Mouse (Mus musculus): ENCODE data around the gene Prkg1. TPM values are rescaled to one million over a fixed set of nuclear protein-coding genes. Genes with fewer than 3 reads are reported as not detected.

Gene Prkg1
- polyA plus RNA-seq, 1 experiment from 2014 or later, result 21.1 TPM

DNA sequence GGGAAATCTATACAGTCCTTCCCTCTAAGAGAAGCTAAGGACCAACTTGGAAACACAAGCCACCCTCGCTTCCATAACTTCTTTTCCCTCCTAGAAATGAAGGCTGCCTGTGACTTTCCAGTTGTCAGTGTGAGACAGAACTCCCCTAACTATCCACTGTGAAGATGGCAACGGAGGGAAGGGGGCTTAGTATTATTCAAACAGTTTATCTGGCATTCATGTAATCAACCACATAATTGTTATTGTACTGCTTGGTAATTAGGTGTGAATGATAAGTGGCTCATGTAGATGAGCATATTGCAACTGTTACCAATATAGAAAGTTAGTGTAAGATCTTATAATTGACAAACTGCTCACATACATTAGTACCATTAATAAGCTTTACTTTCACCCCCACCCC is 333.4 kb downstream of the Prkg1 start:
- no peaks in the 10 kb centered on the region for H3K4me1 ChIP-seq (ENCODE audit: control insufficient read depth, insufficient read depth, low read length)
- no peak overlapping the region for H3K4me3 ChIP-seq (ENCODE audit: low read depth, low read length)
- H3K4me2 ChIP-seq (replicated peaks; ENCODE audit: low read depth, low read length), result no peak overlapping the region
- H3K27ac ChIP-seq (ENCODE audit: low read length), result no peak overlapping the region
- H3K9ac ChIP-seq (replicated peaks; ENCODE audit: low read depth, low read length), result no peak overlapping the region
- no peak for ATAC-seq (ENCODE audit: insufficient number of reproducible peaks, insufficient read depth, low FRiP score, low read depth)
- no peaks in the 10 kb centered on the region for H3K9me3 ChIP-seq (ENCODE audit: control insufficient read depth, low read depth, low read length)
- H3K36me3 ChIP-seq (ENCODE audit: control insufficient read depth, insufficient read depth, low read length), result no peaks in the 10 kb centered on the region
- H3K27me3 ChIP-seq (ENCODE audit: control insufficient read depth, insufficient read depth, low read length), result no peaks in the 10 kb centered on the region
- WGBS, result 70% methylated on average over 2 of the region's 2 CpGs

DNA sequence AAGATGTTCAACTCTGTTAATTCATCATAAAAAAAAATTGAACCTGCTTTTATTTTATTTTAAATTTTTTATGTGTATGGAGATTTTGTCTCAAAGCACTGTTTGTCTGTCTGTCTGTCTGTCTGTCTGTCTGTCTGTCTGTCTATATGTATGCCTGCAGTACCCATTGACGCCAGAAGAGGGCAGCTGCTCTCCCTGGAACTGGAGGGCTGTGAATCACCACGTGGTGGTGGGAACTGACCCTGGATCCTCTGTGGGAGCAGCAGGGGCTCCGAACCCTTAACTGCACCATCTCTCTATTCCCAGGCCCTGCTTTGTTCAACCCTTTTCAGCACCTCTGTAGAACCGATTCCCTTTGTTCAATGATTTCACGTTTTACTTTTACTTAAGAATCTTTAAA is 338.7 kb downstream of the Prkg1 start:
- ATAC-seq (ENCODE audit: insufficient number of reproducible peaks, insufficient read depth, low FRiP score, low read depth), result no peak
- no peaks in the 10 kb centered on the region for H3K27me3 ChIP-seq (ENCODE audit: control insufficient read depth, insufficient read depth, low read length)
- no peak overlapping the region for H3K4me3 ChIP-seq (ENCODE audit: low read depth, low read length)
- no peaks in the 10 kb centered on the region for H3K4me1 ChIP-seq (ENCODE audit: control insufficient read depth, insufficient read depth, low read length)
- no peak overlapping the region for H3K27ac ChIP-seq (ENCODE audit: low read length)
- no peaks in the 10 kb centered on the region for H3K9me3 ChIP-seq (ENCODE audit: control insufficient read depth, low read depth, low read length)
- H3K4me2 ChIP-seq (replicated peaks; ENCODE audit: low read depth, low read length), result no peak overlapping the region
- WGBS, result 76% methylated on average over 5 of the region's 5 CpGs
- no peaks in the 10 kb centered on the region for H3K36me3 ChIP-seq (ENCODE audit: control insufficient read depth, insufficient read depth, low read length)
- H3K9ac ChIP-seq (replicated peaks; ENCODE audit: low read depth, low read length), result no peak overlapping the region

DNA sequence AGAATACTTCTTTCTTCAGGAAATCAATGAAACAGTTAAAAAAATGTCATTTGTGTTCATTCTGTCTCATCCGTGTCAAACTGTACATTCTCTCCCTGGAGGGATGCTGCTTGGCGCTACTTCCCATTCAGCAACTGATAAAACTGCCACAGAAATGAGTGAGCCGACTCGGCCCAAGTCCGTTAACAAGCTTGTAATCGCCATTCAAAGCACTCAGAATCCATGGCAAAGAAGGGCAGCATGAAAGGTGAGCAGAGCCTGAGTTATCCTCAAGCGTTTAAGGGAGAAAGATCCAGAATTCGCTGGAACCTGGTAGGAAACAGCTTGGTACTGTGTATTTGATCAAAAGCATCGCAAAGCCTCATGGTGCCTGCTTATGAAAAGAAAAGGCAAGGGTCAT is 339.6 kb downstream of the Prkg1 start:
- Histone ChIP-seq H3K27me3 (ENCODE audit: control insufficient read depth, insufficient read depth, low read length) (no peaks in the 10 kb centered on the region), H3K9ac (replicated peaks; ENCODE audit: low read depth, low read length) (no peak overlapping the region), H3K4me2 (replicated peaks; ENCODE audit: low read depth, low read length) (no peak overlapping the region), H3K27ac (ENCODE audit: low read length) (no peak overlapping the region), H3K4me1 (ENCODE audit: control insufficient read depth, insufficient read depth, low read length) (no peaks in the 10 kb centered on the region), H3K4me3 (ENCODE audit: low read depth, low read length) (no peak overlapping the region), H3K36me3 (ENCODE audit: control insufficient read depth, insufficient read depth, low read length) (no peaks in the 10 kb centered on the region), H3K9me3 (ENCODE audit: control insufficient read depth, low read depth, low read length) (no peaks in the 10 kb centered on the region)
- ATAC-seq (ENCODE audit: insufficient number of reproducible peaks, insufficient read depth, low FRiP score, low read depth), result no peak
- WGBS, result 78% methylated on average over 9 of the region's 9 CpGs

DNA sequence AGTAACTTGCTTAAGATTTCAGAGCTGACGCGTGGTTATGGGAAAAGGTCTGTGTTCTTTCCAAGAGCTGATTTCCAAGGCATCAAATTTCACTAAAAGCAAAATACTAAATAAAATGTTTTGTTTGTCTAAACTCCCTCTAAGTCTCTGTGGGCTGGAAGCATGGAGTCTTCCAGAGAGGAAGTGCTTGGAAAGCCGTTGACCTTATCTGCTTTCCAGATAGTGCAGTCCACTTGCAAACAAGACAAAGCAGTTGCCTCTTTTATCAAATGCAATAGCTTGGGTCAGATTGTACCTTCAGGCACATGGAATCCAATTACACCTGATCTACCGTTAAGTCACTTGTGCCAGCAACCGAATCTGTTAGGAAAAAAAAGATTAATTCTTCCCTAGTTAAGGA is 340.5 kb downstream of the Prkg1 start:
- no peaks in the 10 kb centered on the region for H3K4me1 ChIP-seq (ENCODE audit: control insufficient read depth, insufficient read depth, low read length)
- H3K9ac ChIP-seq (replicated peaks; ENCODE audit: low read depth, low read length), result no peak overlapping the region
- WGBS, result 64% methylated on average over 5 of the region's 5 CpGs

DNA sequence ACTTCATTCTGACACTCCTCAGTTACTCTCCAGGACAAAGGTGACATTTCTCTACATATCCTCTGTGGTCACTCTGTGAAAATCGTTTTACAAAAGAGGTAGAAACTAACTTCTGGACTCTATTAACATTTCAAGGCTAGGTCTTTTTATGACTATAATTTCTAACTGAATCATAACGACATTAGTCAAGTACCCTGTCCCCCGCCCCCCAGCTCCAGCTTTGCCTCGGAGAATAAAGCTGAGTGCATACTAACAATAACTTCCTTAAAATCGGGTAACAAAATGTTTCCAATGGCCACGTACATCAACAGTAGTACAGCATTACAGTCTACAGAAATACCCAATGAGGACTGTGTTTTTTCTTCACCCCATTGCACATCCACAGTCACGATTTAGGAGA is 351.3 kb downstream of the Prkg1 start:
- no peak overlapping the region for H3K27ac ChIP-seq (ENCODE audit: low read length)
- H3K27me3 ChIP-seq (ENCODE audit: control insufficient read depth, insufficient read depth, low read length), result no peaks in the 10 kb centered on the region
- WGBS, result 81% methylated on average over 7 of the region's 7 CpGs
- H3K36me3 ChIP-seq (ENCODE audit: control insufficient read depth, insufficient read depth, low read length), result no peaks in the 10 kb centered on the region
- no peak overlapping the region for H3K4me3 ChIP-seq (ENCODE audit: low read depth, low read length)
- H3K4me1 ChIP-seq (ENCODE audit: control insufficient read depth, insufficient read depth, low read length), result no peaks in the 10 kb centered on the region
- H3K9ac ChIP-seq (replicated peaks; ENCODE audit: low read depth, low read length), result no peak overlapping the region
- no peaks in the 10 kb centered on the region for H3K9me3 ChIP-seq (ENCODE audit: control insufficient read depth, low read depth, low read length)
- no peak overlapping the region for H3K4me2 ChIP-seq (replicated peaks; ENCODE audit: low read depth, low read length)
- no peak for ATAC-seq (ENCODE audit: insufficient number of reproducible peaks, insufficient read depth, low FRiP score, low read depth)

More for the DNA sequence above, 340.5 kb downstream of the Prkg1 start:
- Histone ChIP-seq H3K36me3 (ENCODE audit: control insufficient read depth, insufficient read depth, low read length) (no peaks in the 10 kb centered on the region), H3K4me2 (replicated peaks; ENCODE audit: low read depth, low read length) (no peak overlapping the region), H3K27me3 (ENCODE audit: control insufficient read depth, insufficient read depth, low read length) (no peaks in the 10 kb centered on the region), H3K4me3 (ENCODE audit: low read depth, low read length) (no peak overlapping the region), H3K9me3 (ENCODE audit: control insufficient read depth, low read depth, low read length) (no peaks in the 10 kb centered on the region), H3K27ac (ENCODE audit: low read length) (no peak overlapping the region)
- no peak for ATAC-seq (ENCODE audit: insufficient number of reproducible peaks, insufficient read depth, low FRiP score, low read depth)

DNA sequence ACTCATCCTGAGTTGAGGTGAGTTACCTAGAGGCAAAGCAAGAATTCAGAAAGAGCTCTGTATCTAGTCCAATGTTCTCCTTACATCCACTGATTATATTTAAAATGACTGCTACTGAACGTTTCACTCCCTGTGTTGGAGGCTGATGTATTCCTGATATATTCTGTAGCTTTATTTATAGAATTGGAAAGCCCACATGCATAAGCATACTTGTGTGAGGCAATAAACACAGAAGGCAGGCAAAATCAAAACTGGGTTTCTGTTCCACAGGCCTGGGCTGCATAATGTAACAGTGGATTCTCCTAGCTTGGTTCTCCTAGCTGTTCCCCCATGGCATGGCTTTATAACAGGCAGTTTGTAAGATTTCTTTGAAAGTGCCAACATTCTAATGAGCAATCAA is 368.7 kb downstream of the Prkg1 start:
- Histone ChIP-seq H3K4me2 (replicated peaks; ENCODE audit: low read depth, low read length) (no peak overlapping the region), H3K9ac (replicated peaks; ENCODE audit: low read depth, low read length) (no peak overlapping the region), H3K27me3 (ENCODE audit: control insufficient read depth, insufficient read depth, low read length) (no peaks in the 10 kb centered on the region), H3K4me3 (ENCODE audit: low read depth, low read length) (no peak overlapping the region), H3K9me3 (ENCODE audit: control insufficient read depth, low read depth, low read length) (no peaks in the 10 kb centered on the region), H3K27ac (ENCODE audit: low read length) (no peak overlapping the region), H3K4me1 (ENCODE audit: control insufficient read depth, insufficient read depth, low read length) (no peaks in the 10 kb centered on the region), H3K36me3 (ENCODE audit: control insufficient read depth, insufficient read depth, low read length) (no peaks in the 10 kb centered on the region)
- 68% methylated on average over 1 of the region's 1 CpGs for WGBS
- no peak for ATAC-seq (ENCODE audit: insufficient number of reproducible peaks, insufficient read depth, low FRiP score, low read depth)

DNA sequence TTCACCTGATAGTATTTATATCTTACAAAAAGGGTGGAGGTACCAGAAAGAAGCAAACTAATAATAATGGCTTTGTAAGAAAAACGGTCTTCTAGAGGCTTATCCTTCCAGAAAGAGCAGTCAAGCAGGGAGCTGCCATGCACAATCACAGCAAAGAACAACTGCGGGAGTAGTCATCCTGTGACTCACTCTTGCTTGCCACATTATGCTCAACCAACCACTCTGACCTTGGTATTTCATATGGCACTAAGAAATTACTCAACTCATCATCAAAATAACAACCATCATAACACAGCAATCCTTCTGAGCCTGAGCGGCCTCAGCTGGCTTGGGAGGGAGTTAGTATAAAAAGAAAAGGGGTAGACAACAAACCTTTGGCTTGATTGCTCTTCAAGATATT is 379.5 kb downstream of the Prkg1 start:
- no peak overlapping the region for H3K4me2 ChIP-seq (replicated peaks; ENCODE audit: low read depth, low read length)
- ATAC-seq (ENCODE audit: insufficient number of reproducible peaks, insufficient read depth, low FRiP score, low read depth), result no peak
- no peak overlapping the region for H3K4me3 ChIP-seq (ENCODE audit: low read depth, low read length)
- H3K27ac ChIP-seq (ENCODE audit: low read length), result no peak overlapping the region
- H3K36me3 ChIP-seq (ENCODE audit: control insufficient read depth, insufficient read depth, low read length), result no peaks in the 10 kb centered on the region
- no peaks in the 10 kb centered on the region for H3K4me1 ChIP-seq (ENCODE audit: control insufficient read depth, insufficient read depth, low read length)
- no peaks in the 10 kb centered on the region for H3K27me3 ChIP-seq (ENCODE audit: control insufficient read depth, insufficient read depth, low read length)
- no peak overlapping the region for H3K9ac ChIP-seq (replicated peaks; ENCODE audit: low read depth, low read length)
- H3K9me3 ChIP-seq (ENCODE audit: control insufficient read depth, low read depth, low read length), result no peaks in the 10 kb centered on the region
- 91% methylated on average over 3 of the region's 3 CpGs for WGBS

DNA sequence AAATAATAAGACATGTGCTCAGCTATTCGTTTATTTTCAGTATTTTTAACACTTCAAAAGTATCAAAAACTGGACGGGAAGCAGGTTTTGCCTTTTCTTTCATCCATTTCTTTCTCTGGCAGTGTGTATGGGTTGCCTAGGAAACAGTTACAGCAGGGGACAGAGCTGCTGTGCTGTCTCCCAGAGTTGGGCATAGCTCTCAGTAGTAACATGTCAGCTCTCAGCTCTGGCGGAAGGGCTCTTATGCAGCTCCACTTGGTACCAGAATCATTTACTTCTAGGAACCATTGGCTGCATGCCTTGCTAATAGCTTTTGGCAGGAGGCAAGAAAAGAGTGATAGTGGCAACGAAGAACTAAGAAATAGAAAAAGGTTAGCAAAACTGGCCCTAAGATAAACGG is 381.0 kb downstream of the Prkg1 start:
- Histone ChIP-seq H3K9me3 (ENCODE audit: control insufficient read depth, low read depth, low read length) (no peaks in the 10 kb centered on the region), H3K27me3 (ENCODE audit: control insufficient read depth, insufficient read depth, low read length) (no peaks in the 10 kb centered on the region), H3K4me1 (ENCODE audit: control insufficient read depth, insufficient read depth, low read length) (no peaks in the 10 kb centered on the region), H3K9ac (replicated peaks; ENCODE audit: low read depth, low read length) (no peak overlapping the region), H3K4me3 (ENCODE audit: low read depth, low read length) (no peak overlapping the region), H3K27ac (ENCODE audit: low read length) (no peak overlapping the region), H3K4me2 (replicated peaks; ENCODE audit: low read depth, low read length) (no peak overlapping the region), H3K36me3 (ENCODE audit: control insufficient read depth, insufficient read depth, low read length) (no peaks in the 10 kb centered on the region)
- ATAC-seq (ENCODE audit: insufficient number of reproducible peaks, insufficient read depth, low FRiP score, low read depth), result no peak
- WGBS, result 52% methylated on average over 5 of the region's 5 CpGs

DNA sequence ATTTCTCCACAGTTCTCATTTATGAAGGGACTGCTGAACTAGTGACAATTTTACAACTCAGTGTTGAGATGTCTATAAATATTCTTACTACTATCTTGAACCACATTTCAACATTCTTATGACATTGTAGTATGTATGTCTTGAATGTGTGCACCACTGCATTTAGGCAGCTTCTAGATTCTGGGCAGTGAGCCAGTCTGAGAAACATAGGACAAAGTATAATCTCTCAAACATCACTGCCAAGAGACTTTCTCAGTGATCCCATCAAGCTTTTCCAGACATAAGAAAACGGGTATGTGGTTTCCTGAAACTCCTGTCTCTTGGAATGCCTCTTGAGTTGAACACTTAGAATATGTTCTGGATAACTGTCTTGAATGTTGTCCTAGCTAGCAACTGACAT is 394.7 kb downstream of the Prkg1 start:
- H3K27me3 ChIP-seq (ENCODE audit: control insufficient read depth, insufficient read depth, low read length), result no peaks in the 10 kb centered on the region
- H3K36me3 ChIP-seq (ENCODE audit: control insufficient read depth, insufficient read depth, low read length), result no peaks in the 10 kb centered on the region
- H3K27ac ChIP-seq (ENCODE audit: low read length), result no peak overlapping the region
- WGBS, result 47% methylated on average over 1 of the region's 1 CpGs
- H3K9ac ChIP-seq (replicated peaks; ENCODE audit: low read depth, low read length), result no peak overlapping the region
- H3K4me2 ChIP-seq (replicated peaks; ENCODE audit: low read depth, low read length), result no peak overlapping the region
- H3K4me3 ChIP-seq (ENCODE audit: low read depth, low read length), result no peak overlapping the region
- ATAC-seq (ENCODE audit: insufficient number of reproducible peaks, insufficient read depth, low FRiP score, low read depth), result no peak
- no peaks in the 10 kb centered on the region for H3K4me1 ChIP-seq (ENCODE audit: control insufficient read depth, insufficient read depth, low read length)
- H3K9me3 ChIP-seq (ENCODE audit: control insufficient read depth, low read depth, low read length), result no peaks in the 10 kb centered on the region

Measured in stomach, embryonic 14.5 days (tissue).